Mouse (Mus musculus) C2C12 (cell line): ENCODE results near the gene F2rl2. TPM values are rescaled to one million over a fixed set of nuclear protein-coding genes. Genes with fewer than 3 reads are reported as not detected.

ENCODE experiments used
- H3K27me3 ChIP-seq: one replicate; pipeline ENCODE4 v1.6.1; 2011; ENCODE audit not compliant: control insufficient read depth, insufficient read depth, insufficient read length
- H3K36me3 ChIP-seq: one replicate; pipeline ENCODE4 v1.6.1; 2011; ENCODE audit not compliant: control insufficient read depth, insufficient read depth
- H3K4me3 ChIP-seq: one replicate; pipeline ENCODE4 v1.5.1; 2011; ENCODE audit warnings: mild to moderate bottlenecking, control low read depth; ENCODE audit not compliant: poor library complexity, insufficient read depth, severe bottlenecking
- H3K79me2 ChIP-seq: one replicate; pipeline ENCODE4 v1.6.1; 2011; ENCODE audit not compliant: control insufficient read depth, insufficient read depth
- H3K79me3 ChIP-seq: one replicate; pipeline ENCODE4 v1.6.1; 2011; ENCODE audit warnings: low read depth, control low read depth
- H3ac ChIP-seq: one replicate; pipeline ENCODE3; 2011; ENCODE audit warnings: low read depth; ENCODE audit not compliant: control insufficient read depth, insufficient read length
- CEBPB ChIP-seq: IDR thresholded peaks from one replicate; pipeline ENCODE4 v1.6.1; 2011; ENCODE audit warnings: low read depth, mild to moderate bottlenecking, control low read depth, moderate library complexity
- CTCF ChIP-seq: IDR thresholded peaks from one replicate; pipeline ENCODE4 v1.5.1; 2011; ENCODE audit not compliant: control insufficient read depth, insufficient read depth, insufficient read length
- FOSL1 ChIP-seq: IDR thresholded peaks from one replicate; pipeline ENCODE4 v1.8.0; 2011; ENCODE audit warnings: mild to moderate bottlenecking, low read length; ENCODE audit not compliant: poor library complexity, insufficient read depth, severe bottlenecking
- MAX ChIP-seq: IDR thresholded peaks from one replicate; pipeline ENCODE4 v1.6.1; 2011; ENCODE audit warnings: mild to moderate bottlenecking, control low read depth
- MYOD1 ChIP-seq: IDR thresholded peaks from one replicate; pipeline ENCODE4 v1.6.1; 2011; ENCODE audit warnings: low read depth; ENCODE audit not compliant: control insufficient read depth, insufficient read length
- MYOG ChIP-seq: IDR thresholded peaks from one replicate; pipeline ENCODE4 v1.6.1; 2011; ENCODE audit not compliant: control insufficient read depth, insufficient read length; ENCODE audit errors: extremely low read depth
- USF1 ChIP-seq: IDR thresholded peaks from one replicate; pipeline ENCODE4 v1.6.1; 2011; ENCODE audit warnings: low read depth, mild to moderate bottlenecking, control low read depth, moderate library complexity
- polyA plus RNA-seq: library from polyadenylated mRNA; unstranded; fragments of >200 nt; fragmentation: generic; extraction: Trizol; gene quantifications from one replicate; pipeline ENCODE4 v1.2.1, GENCODE M21; 2012; ENCODE audit warnings: missing spikeins

The F2rl2 gene
- polyA plus RNA-seq, 1 experiment = 0.50 TPM

DNA sequence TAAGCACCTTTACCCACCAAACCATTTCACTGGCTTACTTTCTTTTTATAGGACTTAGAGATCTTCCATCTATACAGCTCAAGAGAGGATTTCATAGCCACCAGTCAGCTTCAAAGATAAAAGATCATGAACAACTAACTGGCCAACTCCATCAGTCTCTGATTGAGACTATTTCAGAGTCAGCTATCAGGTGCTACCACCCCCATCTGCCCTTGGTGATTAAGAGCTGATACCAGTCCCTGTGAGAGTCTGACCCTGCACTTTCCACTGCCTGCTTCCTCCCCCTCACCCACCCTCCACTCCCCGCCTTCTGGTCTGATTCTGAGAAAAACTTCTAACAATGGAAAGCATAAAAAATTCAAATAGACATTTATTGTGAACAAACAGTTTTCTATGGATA lies 8.1 kb upstream of the F2rl2 start:
- Histone ChIP-seq H3K36me3 (no peaks in the 10 kb centered on the region), H3K79me2 (no peaks in the 10 kb centered on the region), H3K27me3 (no peaks in the 10 kb centered on the region), H3ac (no peak overlapping the region), H3K79me3 (no peaks in the 10 kb centered on the region), H3K4me3 (no peak overlapping the region)
- no peak for TF ChIP-seq CEBPB

- Histone ChIP-seq H3K36me3 (no peaks in the 10 kb centered on the region), H3K79me3 (no peaks in the 10 kb centered on the region), H3ac (no peak overlapping the region), H3K4me3 (no peak overlapping the region), H3K27me3 (no peaks in the 10 kb centered on the region), H3K79me2 (no peaks in the 10 kb centered on the region)
- no peak for TF ChIP-seq CEBPB
These were observed 4.5 kb upstream of the F2rl2 start for GRCm38 (mm10) chr13:95692201-95692600.

GRCm38 (mm10) chr13:95696120-95696653 lies 466 bp upstream of the F2rl2 start:
- TF ChIP-seq USF1 (no peak), CEBPB (no peak), MAX (no peak), MYOG (no peak), MYOD1 (no peak), CTCF (no peak), FOSL1 (no peak)
- H3K36me3 ChIP-seq = no peaks in the 10 kb centered on the region
- H3K79me2 ChIP-seq = no peaks in the 10 kb centered on the region
- H3K79me3 ChIP-seq = no peaks in the 10 kb centered on the region
- H3K27me3 ChIP-seq = no peaks in the 10 kb centered on the region
- no peak overlapping the region for H3K4me3 ChIP-seq
- no peak overlapping the region for H3ac ChIP-seq

DNA sequence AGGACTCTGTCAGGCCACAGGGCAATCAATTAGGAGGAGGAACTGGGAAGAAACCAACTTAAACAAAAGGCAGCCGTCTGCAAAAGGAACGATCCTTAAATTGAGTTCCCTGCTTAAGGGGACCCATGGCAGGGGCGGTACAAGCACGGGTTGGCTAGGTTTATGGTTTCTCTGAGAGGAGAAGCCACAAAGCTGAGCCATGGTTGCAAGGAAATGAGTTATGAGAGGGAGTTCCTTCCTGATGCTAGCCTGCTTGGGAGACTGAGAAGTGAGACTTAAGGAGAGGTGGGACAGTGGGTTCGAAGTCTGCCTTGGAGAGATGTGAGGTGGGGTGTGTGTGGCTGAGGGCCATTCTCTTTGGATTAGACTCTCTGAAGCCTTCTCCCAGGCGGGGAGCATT lies 1.2 kb downstream of the F2rl2 start:
- no peaks in the 10 kb centered on the region for H3K27me3 ChIP-seq
- TF ChIP-seq USF1 (no peak), MYOG (no peak), MAX (no peak), MYOD1 (no peak), FOSL1 (no peak), CEBPB (no peak), CTCF (no peak)
- no peaks in the 10 kb centered on the region for H3K79me2 ChIP-seq
- H3K36me3 ChIP-seq = no peaks in the 10 kb centered on the region
- H3ac ChIP-seq = no peak overlapping the region
- H3K4me3 ChIP-seq = no peak overlapping the region
- H3K79me3 ChIP-seq = no peaks in the 10 kb centered on the region

DNA sequence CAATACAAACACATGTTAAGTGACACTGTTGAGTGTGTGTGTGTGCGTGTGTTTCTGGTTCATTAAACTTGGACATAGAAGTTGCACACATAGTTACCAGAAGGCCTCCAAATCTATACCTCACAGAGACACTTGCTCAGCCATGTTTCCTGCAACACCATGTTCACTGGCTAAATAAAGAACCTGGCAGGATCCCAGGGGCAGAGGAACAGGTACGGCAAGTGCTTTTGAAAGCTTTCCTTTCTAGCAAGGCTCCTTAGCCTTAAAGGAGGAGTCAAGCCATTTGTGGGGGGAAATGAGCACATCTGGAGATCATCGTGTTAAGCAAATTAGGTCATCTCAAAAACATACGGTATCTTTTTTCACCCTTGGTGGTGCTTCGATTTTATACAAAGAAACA lies 6.7 kb downstream of the F2rl2 start:
- TF ChIP-seq MYOD1 = no peak
- no peak for TF ChIP-seq USF1
- no peak for TF ChIP-seq MAX
- no peak for TF ChIP-seq CEBPB
- no peak for TF ChIP-seq CTCF
- no peak for TF ChIP-seq FOSL1
- no peak for TF ChIP-seq MYOG
- no peaks in the 10 kb centered on the region for H3K36me3 ChIP-seq
- no peaks in the 10 kb centered on the region for H3K79me2 ChIP-seq
- H3K27me3 ChIP-seq = no peaks in the 10 kb centered on the region
- H3ac ChIP-seq = no peak overlapping the region
- no peak overlapping the region for H3K4me3 ChIP-seq
- H3K79me3 ChIP-seq = no peaks in the 10 kb centered on the region

DNA sequence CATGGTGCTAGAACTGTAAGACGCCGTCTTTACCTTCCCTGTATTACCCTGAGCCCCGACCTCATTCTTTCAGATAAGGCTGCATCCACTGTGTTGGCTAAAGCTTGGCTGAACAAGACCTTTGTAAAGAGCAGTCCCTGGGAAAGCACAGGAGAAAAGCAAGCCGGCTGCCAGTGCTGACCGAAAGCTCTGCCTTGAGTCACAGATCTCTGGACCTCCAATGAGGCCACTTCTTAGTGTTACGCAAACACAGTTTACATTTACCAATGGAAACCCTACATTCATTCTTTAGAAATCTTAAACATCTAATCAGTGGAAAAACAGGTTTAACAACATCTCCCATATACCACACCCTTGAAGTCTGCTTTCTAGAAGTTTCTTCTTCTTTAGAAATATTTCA lies 8.9 kb downstream of the F2rl2 start:
- TF ChIP-seq MAX (no peak), MYOD1 (no peak), CTCF (no peak), FOSL1 (no peak), CEBPB (no peak), USF1 (no peak), MYOG (no peak)
- Histone ChIP-seq H3K36me3 (no peaks in the 10 kb centered on the region), H3K79me3 (no peaks in the 10 kb centered on the region)

DNA sequence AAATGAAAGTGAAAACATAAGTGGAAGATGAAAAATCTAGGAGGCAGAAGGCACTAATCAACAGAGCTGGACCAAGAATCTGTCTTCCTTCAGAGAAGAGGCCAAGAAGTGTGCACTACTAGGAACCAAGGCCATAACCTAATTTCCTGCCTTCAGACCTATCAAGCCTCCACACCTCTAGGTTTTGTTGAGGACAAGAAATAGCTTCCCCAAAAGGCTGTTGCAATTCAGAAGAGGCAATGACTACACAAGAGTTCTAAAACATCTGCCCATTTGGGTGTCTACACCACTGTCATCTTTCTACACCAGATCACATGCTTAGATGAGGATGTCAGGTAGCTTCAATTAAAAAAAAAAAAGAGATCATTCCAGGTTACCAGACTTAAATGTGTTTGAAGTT lies 15.4 kb downstream of the F2rl2 start:
- TF ChIP-seq MYOD1 = no peak
- no peak for TF ChIP-seq MYOG
- no peak for TF ChIP-seq FOSL1
- TF ChIP-seq MAX = no peak
- TF ChIP-seq USF1 = no peak
- TF ChIP-seq CTCF = no peak
- no peak for TF ChIP-seq CEBPB
- Histone ChIP-seq H3K36me3 (no peaks in the 10 kb centered on the region), H3K79me2 (no peaks in the 10 kb centered on the region), H3K27me3 (no peaks in the 10 kb centered on the region), H3ac (no peak overlapping the region), H3K4me3 (no peak overlapping the region), H3K79me3 (no peaks in the 10 kb centered on the region)

More for the DNA sequence above, 8.9 kb downstream of the F2rl2 start:
- no peak overlapping the region for H3K4me3 ChIP-seq
- no peaks in the 10 kb centered on the region for H3K79me2 ChIP-seq
- H3K27me3 ChIP-seq = no peaks in the 10 kb centered on the region
- H3ac ChIP-seq = no peak overlapping the region
